Mouse (Mus musculus): ENCODE data around the gene Rab29. TPM values are rescaled to one million over a fixed set of nuclear protein-coding genes. Genes with fewer than 3 reads are reported as not detected.
A peak's percentile ranks its signal among the peaks of the same experiment; 100 is the strongest.

Rab29 gene
- polyA plus RNA-seq, 1 experiment from 2014 or later: 24.1 TPM

- no peak for DNase-seq (ENCODE audit: low spot score)
- no peak overlapping the region for H3K27ac ChIP-seq (replicated peaks; ENCODE audit: low read depth, low read length)
- H3K27me3 ChIP-seq (replicated peaks; ENCODE audit: control insufficient read depth, insufficient read depth, low read length): no peaks in the 10 kb centered on the region
- H3K4me3 ChIP-seq (ENCODE audit: low read depth, low read length): no peak overlapping the region
- no peak for ATAC-seq (ENCODE audit: low read depth)
- H3K36me3 ChIP-seq (ENCODE audit: control insufficient read depth, insufficient read depth, low read length): peaks cover 75% of the 10 kb centered on the region
- H3K4me1 ChIP-seq (ENCODE audit: control insufficient read depth, insufficient read depth, low read length): no peaks in the 10 kb centered on the region
- H3K9ac ChIP-seq (ENCODE audit: low read depth, low read length): no peak overlapping the region
- H3K4me2 ChIP-seq (ENCODE audit: low read depth, low read length): no peak overlapping the region
- no peaks in the 10 kb centered on the region for H3K9me3 ChIP-seq (ENCODE audit: control insufficient read depth, low read length)
- whole genome bisulfite sequencing: 75% methylated on average over 4 of the region's 4 CpGs
Observed at GRCm38 (mm10) chr1:131842221-131842620, 24.8 kb upstream of the Rab29 start.

- 98% methylated on average over 10 of the region's 10 CpGs for WGBS
- Histone ChIP-seq H3K9me3 (ENCODE audit: control insufficient read depth, low read length) (no peaks in the 10 kb centered on the region), H3K36me3 (ENCODE audit: control insufficient read depth, insufficient read depth, low read length) (peaks cover 83% of the 10 kb centered on the region), H3K4me2 (ENCODE audit: low read depth, low read length) (no peak overlapping the region), H3K27me3 (replicated peaks; ENCODE audit: control insufficient read depth, insufficient read depth, low read length) (no peaks in the 10 kb centered on the region), H3K4me3 (ENCODE audit: low read depth, low read length) (no peak overlapping the region), H3K27ac (replicated peaks; ENCODE audit: low read depth, low read length) (no peak overlapping the region), H3K9ac (ENCODE audit: low read depth, low read length) (no peak overlapping the region), H3K4me1 (ENCODE audit: control insufficient read depth, insufficient read depth, low read length) (no peaks in the 10 kb centered on the region)
- no peak for ATAC-seq (ENCODE audit: low read depth)
- no peak for DNase-seq (ENCODE audit: low spot score)
Observed at GRCm38 (mm10) chr1:131843758-131844157, 23.3 kb upstream of the Rab29 start.

GRCm38 (mm10) chr1:131844883-131845282, 22.1 kb upstream of the Rab29 start:
- H3K9me3 ChIP-seq (ENCODE audit: control insufficient read depth, low read length): no peaks in the 10 kb centered on the region
- ATAC-seq (ENCODE audit: low read depth) (no peak), DNase-seq (ENCODE audit: low spot score) (no peak)
- no peak overlapping the region for H3K9ac ChIP-seq (ENCODE audit: low read depth, low read length)
- 60% methylated on average over 8 of the region's 8 CpGs for WGBS
- H3K4me1 ChIP-seq (ENCODE audit: control insufficient read depth, insufficient read depth, low read length): no peaks in the 10 kb centered on the region
- H3K4me3 ChIP-seq (ENCODE audit: low read depth, low read length): no peak overlapping the region
- H3K27me3 ChIP-seq (replicated peaks; ENCODE audit: control insufficient read depth, insufficient read depth, low read length): no peaks in the 10 kb centered on the region
- peaks cover 79% of the 10 kb centered on the region for H3K36me3 ChIP-seq (ENCODE audit: control insufficient read depth, insufficient read depth, low read length)
- no peak overlapping the region for H3K4me2 ChIP-seq (ENCODE audit: low read depth, low read length)
- H3K27ac ChIP-seq (replicated peaks; ENCODE audit: low read depth, low read length): no peak overlapping the region

GRCm38 (mm10) chr1:131846255-131846654, 20.8 kb upstream of the Rab29 start:
- Histone ChIP-seq H3K4me3 (ENCODE audit: low read depth, low read length) (no peak overlapping the region), H3K36me3 (ENCODE audit: control insufficient read depth, insufficient read depth, low read length) (peaks cover 66% of the 10 kb centered on the region)

GRCm38 (mm10) chr1:131861811-131862210, 5.2 kb upstream of the Rab29 start:
- H3K9me3 ChIP-seq (ENCODE audit: control insufficient read depth, low read length): no peaks in the 10 kb centered on the region
- ATAC-seq (ENCODE audit: low read depth) (no peak), DNase-seq (ENCODE audit: low spot score) (no peak)
- H3K4me2 ChIP-seq (ENCODE audit: low read depth, low read length): no peak overlapping the region
- no peaks in the 10 kb centered on the region for H3K27me3 ChIP-seq (replicated peaks; ENCODE audit: control insufficient read depth, insufficient read depth, low read length)
- no peak overlapping the region for H3K4me3 ChIP-seq (ENCODE audit: low read depth, low read length)
- WGBS: 73% methylated on average over 4 of the region's 4 CpGs
- no peaks in the 10 kb centered on the region for H3K4me1 ChIP-seq (ENCODE audit: control insufficient read depth, insufficient read depth, low read length)
- H3K9ac ChIP-seq (ENCODE audit: low read depth, low read length): no peak overlapping the region
- H3K36me3 ChIP-seq (ENCODE audit: control insufficient read depth, insufficient read depth, low read length): no peaks in the 10 kb centered on the region
- no peak overlapping the region for H3K27ac ChIP-seq (replicated peaks; ENCODE audit: low read depth, low read length)

More at GRCm38 (mm10) chr1:131846255-131846654, 20.8 kb upstream of the Rab29 start:
- Histone ChIP-seq H3K27ac (replicated peaks; ENCODE audit: low read depth, low read length) (no peak overlapping the region), H3K4me2 (ENCODE audit: low read depth, low read length) (no peak overlapping the region), H3K27me3 (replicated peaks; ENCODE audit: control insufficient read depth, insufficient read depth, low read length) (no peaks in the 10 kb centered on the region), H3K4me1 (ENCODE audit: control insufficient read depth, insufficient read depth, low read length) (no peaks in the 10 kb centered on the region), H3K9ac (ENCODE audit: low read depth, low read length) (no peak overlapping the region), H3K9me3 (ENCODE audit: control insufficient read depth, low read length) (no peaks in the 10 kb centered on the region)
- 76% methylated on average over 5 of the region's 5 CpGs for WGBS
- ATAC-seq (ENCODE audit: low read depth) (no peak), DNase-seq (ENCODE audit: low spot score) (peak; percentile 26)

GRCm38 (mm10) chr1:131865596-131865995, 1.4 kb upstream of the Rab29 start:
- Histone ChIP-seq H3K4me1 (ENCODE audit: control insufficient read depth, insufficient read depth, low read length) (peaks cover 6% of the 10 kb centered on the region; the same call in 1 of the 2 replicates), H3K9me3 (ENCODE audit: control insufficient read depth, low read length) (no peaks in the 10 kb centered on the region), H3K27me3 (replicated peaks; ENCODE audit: control insufficient read depth, insufficient read depth, low read length) (no peaks in the 10 kb centered on the region), H3K27ac (replicated peaks; ENCODE audit: low read depth, low read length) (no peak overlapping the region), H3K4me2 (ENCODE audit: low read depth, low read length) (no peak overlapping the region), H3K36me3 (ENCODE audit: control insufficient read depth, insufficient read depth, low read length) (no peaks in the 10 kb centered on the region), H3K9ac (ENCODE audit: low read depth, low read length) (no peak overlapping the region), H3K4me3 (ENCODE audit: low read depth, low read length) (no peak overlapping the region)
- WGBS: 78% methylated on average over 5 of the region's 5 CpGs
- ATAC-seq (ENCODE audit: low read depth) (no peak), DNase-seq (ENCODE audit: low spot score) (no peak)

GRCm38 (mm10) chr1:131866304-131866999, 572 bp upstream of the Rab29 start:
- no peaks in the 10 kb centered on the region for H3K36me3 ChIP-seq (ENCODE audit: control insufficient read depth, insufficient read depth, low read length)
- no peak overlapping the region for H3K9ac ChIP-seq (ENCODE audit: low read depth, low read length)
- H3K4me2 ChIP-seq (ENCODE audit: low read depth, low read length): no peak overlapping the region
- ATAC-seq (ENCODE audit: low read depth) (no peak), DNase-seq (ENCODE audit: low spot score) (no peak)
- H3K27ac ChIP-seq (replicated peaks; ENCODE audit: low read depth, low read length): no peak overlapping the region
- H3K4me1 ChIP-seq (ENCODE audit: control insufficient read depth, insufficient read depth, low read length): peaks cover 6% of the 10 kb centered on the region; the same call in 1 of the 2 replicates
- no peaks in the 10 kb centered on the region for H3K27me3 ChIP-seq (replicated peaks; ENCODE audit: control insufficient read depth, insufficient read depth, low read length)
- WGBS: 68% methylated on average over 6 of the region's 6 CpGs
- no peaks in the 10 kb centered on the region for H3K9me3 ChIP-seq (ENCODE audit: control insufficient read depth, low read length)
- no peak overlapping the region for H3K4me3 ChIP-seq (ENCODE audit: low read depth, low read length)

- H3K4me1 ChIP-seq (ENCODE audit: control insufficient read depth, insufficient read depth, low read length): peaks cover 6% of the 10 kb centered on the region; the same call in 1 of the 2 replicates
- H3K4me2 ChIP-seq (ENCODE audit: low read depth, low read length): peak overlapping the region; percentile 80
- H3K4me3 ChIP-seq (ENCODE audit: low read depth, low read length): peak overlapping the region; percentile 56
- 0 out of 2 replicates have a peak, but pooled peaks have one; percentile 2 for ATAC-seq (ENCODE audit: low read depth)
- WGBS: 16% methylated on average over 10 of the region's 10 CpGs
- H3K36me3 ChIP-seq (ENCODE audit: control insufficient read depth, insufficient read depth, low read length): no peaks in the 10 kb centered on the region
- no peaks in the 10 kb centered on the region for H3K27me3 ChIP-seq (replicated peaks; ENCODE audit: control insufficient read depth, insufficient read depth, low read length)
- DNase-seq (ENCODE audit: low spot score): no peak
- H3K9ac ChIP-seq (ENCODE audit: low read depth, low read length): peak overlapping the region; percentile 65
- no peaks in the 10 kb centered on the region for H3K9me3 ChIP-seq (ENCODE audit: control insufficient read depth, low read length)
- H3K27ac ChIP-seq (replicated peaks; ENCODE audit: low read depth, low read length): no peak overlapping the region
Observed at GRCm38 (mm10) chr1:131867946-131868290, 894 bp downstream of the Rab29 start.

GRCm38 (mm10) chr1:131869561-131869960, 2.5 kb downstream of the Rab29 start:
- no peak overlapping the region for H3K4me3 ChIP-seq (ENCODE audit: low read depth, low read length)
- no peak overlapping the region for H3K27ac ChIP-seq (replicated peaks; ENCODE audit: low read depth, low read length)
- DNase-seq (ENCODE audit: low spot score) (no peak), ATAC-seq (ENCODE audit: low read depth) (no peak)
- 83% methylated on average over 2 of the region's 2 CpGs for WGBS
- no peaks in the 10 kb centered on the region for H3K27me3 ChIP-seq (replicated peaks; ENCODE audit: control insufficient read depth, insufficient read depth, low read length)
- H3K4me2 ChIP-seq (ENCODE audit: low read depth, low read length): no peak overlapping the region
- no peaks in the 10 kb centered on the region for H3K9me3 ChIP-seq (ENCODE audit: control insufficient read depth, low read length)
- H3K36me3 ChIP-seq (ENCODE audit: control insufficient read depth, insufficient read depth, low read length): no peaks in the 10 kb centered on the region
- H3K9ac ChIP-seq (ENCODE audit: low read depth, low read length): no peak overlapping the region
- H3K4me1 ChIP-seq (ENCODE audit: control insufficient read depth, insufficient read depth, low read length): peaks cover 6% of the 10 kb centered on the region; the same call in 1 of the 2 replicates
